Mouse (Mus musculus) midbrain, embryonic 13.5 days (tissue): Measurements from ENCODE around the gene Sertad1. TPM values are rescaled to one million over a fixed set of nuclear protein-coding genes. Genes with fewer than 3 reads are reported as not detected.

Experiments
- ATAC-seq: fragments of 200-750 bp; cut with Nextera tagmentation; 2 replicates; pipeline ENCODE4 v1.8.0; 2017; ENCODE audit warnings: mild to moderate bottlenecking, moderate TSS enrichment, moderate library complexity
- H3K27ac ChIP-seq: fragments of 300-500 bp; sonication (generic); 2 replicates; pipeline ENCODE4 v1.5.1; 2015; ENCODE audit warnings: inconsistent platforms, mild to moderate bottlenecking, moderate library complexity
- H3K27me3 ChIP-seq: fragments of 300-500 bp; sonication (generic); 2 replicates; pipeline ENCODE4 v1.6.1; 2015; ENCODE audit warnings: mild to moderate bottlenecking, inconsistent platforms
- H3K36me3 ChIP-seq: fragments of 300-500 bp; sonication (generic); 2 replicates; pipeline ENCODE4 v1.6.1; 2015; ENCODE audit warnings: mild to moderate bottlenecking, inconsistent platforms
- H3K4me1 ChIP-seq: fragments of 300-500 bp; sonication (generic); replicated peaks from 2 replicates; pipeline ENCODE4 v1.6.1; 2015; ENCODE audit warnings: inconsistent platforms
- H3K4me2 ChIP-seq: fragments of 300-500 bp; sonication (generic); replicated peaks from 2 replicates; pipeline ENCODE4 v1.6.1; 2015; ENCODE audit warnings: moderate library complexity, mild to moderate bottlenecking, inconsistent platforms
- H3K4me3 ChIP-seq: fragments of 300-500 bp; sonication (generic); replicated peaks from 2 replicates; pipeline ENCODE4 v1.5.1; 2015; ENCODE audit warnings: mild to moderate bottlenecking, inconsistent platforms
- H3K9ac ChIP-seq: fragments of 300-500 bp; sonication (generic); replicated peaks from 2 replicates; pipeline ENCODE4 v1.6.1; 2015; ENCODE audit warnings: mild to moderate bottlenecking, inconsistent platforms
- H3K9me3 ChIP-seq: fragments of 300-500 bp; sonication (generic); 2 replicates; pipeline ENCODE4 v1.6.1; 2016; ENCODE audit warnings: mild to moderate bottlenecking, inconsistent platforms
- WGBS: fragments of 180-500 bp; shearing (Covaris S2); methylation state at CpG from one replicate; pipeline ENCODE4 v1.1.7; 2015; 5-methylcytosine and 5-hydroxymethylcytosine counted together
- polyA plus RNA-seq: library from polyadenylated mRNA; unstranded; fragments of >200 nt; fragmentation: Nextera tagmentation; extraction: Ambion mirVana; gene quantifications from 2 replicates; pipeline ENCODE4 v1.2.1, GENCODE M21; 2015

The Sertad1 gene
- polyA plus RNA-seq, 1 experiment from 2014 or later = 8.5 TPM

DNA sequence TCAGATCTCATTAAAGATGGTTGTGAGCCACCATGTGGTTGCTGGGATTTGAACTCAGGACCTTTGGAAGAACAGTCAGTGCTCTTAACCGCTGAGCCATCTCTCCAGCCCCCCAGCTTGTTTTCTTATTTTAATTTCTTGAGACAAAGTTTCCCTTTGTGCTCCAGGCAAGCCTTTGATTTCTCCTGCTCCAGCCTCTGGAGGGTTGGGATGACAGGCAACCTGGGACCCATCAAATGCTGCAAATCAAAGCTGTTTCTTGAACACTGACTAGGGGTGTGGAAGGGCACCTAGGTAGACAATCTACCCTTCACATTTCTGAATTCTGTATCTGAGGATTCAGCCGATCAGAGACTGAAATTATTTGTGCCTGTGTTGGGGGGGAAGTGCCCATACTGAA, 24.1 kb downstream of the Sertad1 start:
- no peak overlapping the region for H3K9ac ChIP-seq
- 84% methylated on average over 2 of the region's 2 CpGs for WGBS
- ATAC-seq = no peak
- H3K27me3 ChIP-seq = no peaks in the 10 kb centered on the region
- H3K9me3 ChIP-seq = no peaks in the 10 kb centered on the region
- H3K4me1 ChIP-seq = peaks cover 10% of the 10 kb centered on the region; the same call in 1 of the 2 replicates
- H3K4me3 ChIP-seq = no peak overlapping the region
- no peak overlapping the region for H3K4me2 ChIP-seq
- no peaks in the 10 kb centered on the region for H3K36me3 ChIP-seq
- H3K27ac ChIP-seq = no peak overlapping the region

DNA sequence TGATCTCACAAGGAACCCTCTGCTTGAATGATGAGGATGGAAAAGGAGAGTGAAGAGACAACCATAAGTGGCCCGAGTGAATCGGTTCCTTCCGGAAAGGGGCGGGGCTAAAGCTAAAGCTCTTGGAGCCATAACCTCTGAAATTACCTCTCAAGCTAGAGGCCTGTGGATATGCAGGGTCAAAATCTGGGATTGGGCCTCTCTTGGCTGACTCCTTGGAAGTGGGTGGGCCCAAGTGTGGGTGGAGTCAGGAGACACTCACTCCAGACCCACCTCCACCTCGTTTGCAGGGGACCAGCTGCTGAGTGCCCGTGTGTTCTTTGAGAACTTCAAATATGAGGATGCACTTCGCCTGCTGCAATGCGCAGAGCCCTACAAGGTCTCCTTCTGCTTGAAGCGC, 28.3 kb downstream of the Sertad1 start:
- no peaks in the 10 kb centered on the region for H3K27me3 ChIP-seq

DNA sequence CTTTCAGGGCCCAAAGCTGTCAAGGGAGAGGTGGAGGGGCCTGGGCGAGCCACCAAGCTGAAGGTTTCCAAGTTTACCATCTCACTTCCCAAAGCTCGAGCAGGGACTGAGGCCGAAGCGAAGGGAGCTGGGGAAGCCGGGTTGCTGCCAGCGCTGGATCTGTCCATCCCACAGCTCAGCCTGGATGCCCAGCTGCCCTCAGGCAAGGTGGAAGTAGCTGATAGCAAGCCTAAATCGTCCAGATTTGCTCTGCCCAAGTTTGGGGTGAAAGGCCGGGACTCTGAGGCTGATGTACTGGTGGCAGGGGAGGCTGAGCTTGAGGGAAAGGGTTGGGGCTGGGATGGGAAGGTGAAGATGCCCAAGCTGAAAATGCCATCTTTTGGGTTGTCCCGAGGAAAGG, 31.6 kb downstream of the Sertad1 start:
- no peak overlapping the region for H3K27ac ChIP-seq
- H3K9me3 ChIP-seq = no peaks in the 10 kb centered on the region
- no peaks in the 10 kb centered on the region; the same call in 1 of the 2 replicates for H3K36me3 ChIP-seq
- ATAC-seq = no peak
- H3K27me3 ChIP-seq = no peaks in the 10 kb centered on the region
- H3K4me1 ChIP-seq = no peaks in the 10 kb centered on the region
- no peak overlapping the region for H3K4me2 ChIP-seq
- H3K4me3 ChIP-seq = no peak overlapping the region
- WGBS = 86% methylated on average over 9 of the region's 9 CpGs
- H3K9ac ChIP-seq = no peak overlapping the region

More for the DNA sequence above, 28.3 kb downstream of the Sertad1 start:
- no peak for ATAC-seq
- 85% methylated on average over 9 of the region's 9 CpGs for WGBS
- Histone ChIP-seq H3K27ac (no peak overlapping the region), H3K4me2 (no peak overlapping the region), H3K4me3 (no peak overlapping the region), H3K36me3 (no peaks in the 10 kb centered on the region; the same call in 1 of the 2 replicates), H3K9ac (no peak overlapping the region), H3K9me3 (no peaks in the 10 kb centered on the region), H3K4me1 (no peaks in the 10 kb centered on the region)

DNA sequence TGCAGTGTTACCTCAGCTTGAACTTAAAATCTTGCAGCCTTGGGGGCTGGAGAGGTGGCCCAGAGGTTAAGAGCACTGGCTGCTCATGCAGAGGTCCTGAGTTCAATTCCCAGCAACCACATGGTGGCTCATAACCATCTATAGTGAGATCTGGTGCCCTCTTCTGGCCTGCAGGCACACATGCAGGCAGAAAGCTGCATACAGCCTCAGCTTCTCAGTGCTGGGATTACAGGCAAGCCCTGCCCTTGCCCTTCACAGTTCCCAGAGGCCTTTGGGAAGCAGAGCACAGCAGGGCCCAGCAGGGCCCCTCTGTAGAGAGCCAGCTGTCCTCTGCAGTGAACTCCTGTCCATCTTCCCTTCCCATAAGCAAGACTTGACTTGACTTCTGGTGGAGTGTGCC, 33.4 kb downstream of the Sertad1 start:
- ATAC-seq = no peak
- H3K4me3 ChIP-seq = no peak overlapping the region
- H3K4me2 ChIP-seq = no peak overlapping the region
- no peak overlapping the region for H3K9ac ChIP-seq
- no peak overlapping the region for H3K27ac ChIP-seq
- H3K9me3 ChIP-seq = no peaks in the 10 kb centered on the region
- no peaks in the 10 kb centered on the region for H3K27me3 ChIP-seq
- H3K4me1 ChIP-seq = no peaks in the 10 kb centered on the region
- no peaks in the 10 kb centered on the region; the same call in 1 of the 2 replicates for H3K36me3 ChIP-seq

DNA sequence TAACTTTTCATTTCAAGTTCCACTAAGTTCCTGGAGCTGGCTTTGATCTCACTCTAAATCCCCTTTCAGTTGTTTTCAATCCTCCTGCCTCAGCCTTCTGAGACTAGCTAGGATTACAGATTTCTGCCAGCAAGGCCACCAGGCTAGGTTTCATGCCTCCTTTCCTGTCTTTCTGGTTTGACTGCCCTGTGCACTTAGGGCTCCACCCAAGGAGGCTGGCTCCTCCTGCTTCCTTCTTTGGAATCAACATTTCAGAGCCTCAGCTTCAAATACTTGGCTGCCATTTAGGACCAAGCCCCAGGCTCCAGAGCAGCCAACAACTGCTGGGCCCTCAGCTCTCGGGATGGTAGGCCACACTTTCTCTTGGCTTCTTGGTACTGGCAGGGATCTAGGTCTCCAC, 33.9 kb downstream of the Sertad1 start:
- Histone ChIP-seq H3K4me1 (no peaks in the 10 kb centered on the region), H3K9ac (no peak overlapping the region), H3K9me3 (no peaks in the 10 kb centered on the region), H3K27ac (no peak overlapping the region), H3K4me2 (no peak overlapping the region), H3K27me3 (no peaks in the 10 kb centered on the region), H3K4me3 (no peak overlapping the region), H3K36me3 (no peaks in the 10 kb centered on the region; the same call in 1 of the 2 replicates)
- ATAC-seq = no peak
- 88% methylated on average over 1 of the region's 1 CpGs for WGBS

DNA sequence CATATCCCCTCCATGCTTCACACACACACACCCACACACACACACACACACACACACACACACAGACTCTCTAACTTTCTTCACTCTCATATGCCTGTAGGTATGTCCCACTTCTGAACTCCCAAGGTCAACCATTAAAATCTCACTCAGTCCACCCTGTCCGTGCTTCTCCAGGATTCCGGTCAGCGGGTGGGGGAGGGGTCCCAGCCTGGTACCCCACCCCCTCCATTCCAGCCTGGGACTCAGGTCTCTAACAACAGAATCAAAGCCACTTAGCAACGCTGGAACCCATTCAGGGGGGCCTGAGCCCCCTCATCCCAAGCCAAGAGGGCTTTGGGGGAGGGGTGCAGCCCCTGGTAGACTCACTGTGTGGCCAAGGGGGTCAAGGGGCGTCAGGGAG, 36.3 kb downstream of the Sertad1 start, which contains the start of gene Hipk4:
Gene Hipk4 (plus strand): TSS at position 301 of the 400 bp plus-strand sequence.
- no peaks in the 10 kb centered on the region for H3K4me1 ChIP-seq
- no peak within 1 kb of the TSS for H3K27ac ChIP-seq
- H3K4me2 ChIP-seq = no peak within 1 kb of the TSS
- H3K9me3 ChIP-seq = no peaks in the 10 kb centered on the region
- H3K36me3 ChIP-seq = no peaks in the 10 kb centered on the region; the same call in 1 of the 2 replicates
- H3K4me3 ChIP-seq = no peak within 1 kb of the TSS
- no peak for ATAC-seq
- no peak within 1 kb of the TSS for H3K9ac ChIP-seq
- no peaks in the 10 kb centered on the region for H3K27me3 ChIP-seq
- WGBS = 57% methylated on average over 5 of the region's 5 CpGs

DNA sequence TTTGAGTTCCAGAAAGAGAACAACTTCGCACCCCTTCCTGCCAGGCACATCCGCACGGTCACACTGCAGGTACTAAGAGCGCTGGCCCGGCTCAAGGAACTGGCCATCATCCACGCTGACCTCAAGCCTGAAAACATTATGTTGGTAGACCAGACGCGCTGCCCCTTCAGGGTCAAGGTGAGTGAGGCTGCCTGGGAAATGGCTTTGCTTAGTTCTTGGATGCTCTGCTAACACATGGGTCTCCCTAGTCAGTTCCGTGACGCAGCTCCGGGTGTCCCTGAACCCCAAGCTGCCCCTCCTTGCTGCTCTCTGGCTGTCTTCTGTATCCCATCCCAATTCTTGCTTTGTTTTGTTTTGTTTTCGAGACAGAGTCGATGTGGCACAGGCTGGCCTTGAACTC, 37.1 kb downstream of the Sertad1 start:
- H3K9me3 ChIP-seq = no peaks in the 10 kb centered on the region
- no peaks in the 10 kb centered on the region for H3K27me3 ChIP-seq
- H3K4me3 ChIP-seq = no peak overlapping the region
- no peak overlapping the region for H3K9ac ChIP-seq
- no peak for ATAC-seq
- H3K27ac ChIP-seq = no peak overlapping the region
- no peaks in the 10 kb centered on the region for H3K4me1 ChIP-seq
- H3K36me3 ChIP-seq = peaks cover under 1% of the 10 kb centered on the region; the same call in 1 of the 2 replicates
- H3K4me2 ChIP-seq = no peak overlapping the region
- 95% methylated on average over 13 of the region's 13 CpGs for WGBS

DNA sequence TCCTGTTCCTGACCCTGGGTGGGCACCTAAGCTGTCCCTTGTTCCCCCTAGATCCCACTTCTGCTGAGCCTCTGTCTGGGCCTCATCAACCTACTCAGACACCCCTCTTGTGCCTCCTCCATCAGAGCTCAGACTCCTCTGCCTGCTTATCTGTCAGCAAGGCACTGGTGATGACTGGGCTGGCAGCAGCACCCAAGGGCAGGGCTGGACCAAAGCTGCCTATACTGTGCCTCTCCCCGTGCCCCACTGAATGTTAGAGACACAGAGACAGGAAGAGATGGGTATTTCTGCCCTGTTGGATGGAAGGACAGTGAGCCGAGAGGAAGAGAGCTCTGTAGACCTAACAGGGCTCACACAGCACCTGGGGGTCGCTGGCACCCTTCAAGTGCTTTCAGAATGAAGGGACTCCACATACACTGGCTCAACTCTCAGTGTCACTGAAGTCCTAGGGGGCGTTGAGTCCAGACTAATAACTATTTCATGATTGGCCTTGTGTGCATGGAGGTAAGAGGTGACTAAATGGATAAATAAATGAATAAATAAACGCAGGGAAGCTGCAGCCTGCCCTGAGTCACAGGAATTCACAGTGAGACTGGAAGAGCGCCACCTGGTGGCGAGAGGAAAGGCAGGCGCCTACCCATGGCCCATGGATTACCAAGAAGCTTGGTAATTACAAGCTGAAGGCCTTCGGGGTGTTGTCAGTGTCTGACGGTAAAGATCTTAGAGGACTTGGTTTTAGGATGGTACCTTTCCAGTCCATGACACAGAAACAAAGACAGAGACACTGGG, 39.5 kb downstream of the Sertad1 start:
- no peak overlapping the region for H3K4me3 ChIP-seq
- H3K27ac ChIP-seq = no peak overlapping the region
- no peak overlapping the region for H3K9ac ChIP-seq
- ATAC-seq = peak; percentile 80
- H3K9me3 ChIP-seq = no peaks in the 10 kb centered on the region
- no peaks in the 10 kb centered on the region for H3K4me1 ChIP-seq
- no peaks in the 10 kb centered on the region for H3K27me3 ChIP-seq
- peaks cover 21% of the 10 kb centered on the region for H3K36me3 ChIP-seq
- H3K4me2 ChIP-seq = no peak overlapping the region
- 27% methylated on average over 10 of the region's 10 CpGs for WGBS

DNA sequence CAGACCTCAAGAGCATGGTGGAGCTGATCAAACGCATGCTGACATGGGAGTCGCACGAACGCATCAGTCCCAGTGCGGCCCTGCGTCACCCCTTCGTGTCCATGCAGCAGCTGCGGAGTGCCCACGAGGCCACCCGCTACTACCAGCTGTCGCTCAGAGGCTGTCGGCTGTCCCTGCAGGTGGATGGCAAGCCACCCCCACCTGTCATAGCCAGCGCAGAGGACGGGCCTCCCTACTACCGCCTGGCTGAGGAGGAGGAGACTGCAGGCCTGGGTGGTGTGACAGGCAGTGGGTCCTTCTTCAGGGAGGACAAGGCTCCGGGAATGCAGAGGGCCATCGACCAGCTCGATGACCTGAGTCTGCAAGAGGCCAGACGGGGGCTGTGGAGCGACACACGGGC, 42.4 kb downstream of the Sertad1 start:
- peaks cover 44% of the 10 kb centered on the region for H3K36me3 ChIP-seq
- no peak overlapping the region for H3K4me3 ChIP-seq
- no peaks in the 10 kb centered on the region for H3K9me3 ChIP-seq
- WGBS = 82% methylated on average over 21 of the region's 21 CpGs
- no peak overlapping the region for H3K4me2 ChIP-seq
- no peaks in the 10 kb centered on the region for H3K4me1 ChIP-seq
- H3K9ac ChIP-seq = no peak overlapping the region; the same call in 1 of the 2 replicates
- H3K27ac ChIP-seq = no peak overlapping the region
- no peak for ATAC-seq
- H3K27me3 ChIP-seq = no peaks in the 10 kb centered on the region

DNA sequence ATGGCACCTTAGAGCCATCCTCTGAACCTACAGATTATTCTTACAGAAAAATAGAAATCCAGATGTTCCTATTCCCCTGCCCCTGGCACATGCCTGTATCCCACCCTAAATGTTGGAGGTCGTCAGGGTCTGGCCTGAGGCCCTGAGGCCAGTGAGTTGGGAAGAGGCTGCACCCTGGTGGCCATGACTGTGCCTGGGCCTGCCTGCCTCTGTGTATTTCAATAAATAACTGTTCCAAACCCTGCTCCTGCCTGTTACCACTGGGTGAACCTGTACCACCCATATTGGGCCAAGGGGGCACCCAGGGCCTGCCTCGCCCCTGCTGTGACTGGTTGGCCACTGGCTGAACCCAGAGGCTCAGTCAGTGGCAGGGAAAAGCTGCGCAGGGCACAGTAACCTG, 44.2 kb downstream of the Sertad1 start:
- ATAC-seq = no peak
- H3K36me3 ChIP-seq = peaks cover 63% of the 10 kb centered on the region

DNA sequence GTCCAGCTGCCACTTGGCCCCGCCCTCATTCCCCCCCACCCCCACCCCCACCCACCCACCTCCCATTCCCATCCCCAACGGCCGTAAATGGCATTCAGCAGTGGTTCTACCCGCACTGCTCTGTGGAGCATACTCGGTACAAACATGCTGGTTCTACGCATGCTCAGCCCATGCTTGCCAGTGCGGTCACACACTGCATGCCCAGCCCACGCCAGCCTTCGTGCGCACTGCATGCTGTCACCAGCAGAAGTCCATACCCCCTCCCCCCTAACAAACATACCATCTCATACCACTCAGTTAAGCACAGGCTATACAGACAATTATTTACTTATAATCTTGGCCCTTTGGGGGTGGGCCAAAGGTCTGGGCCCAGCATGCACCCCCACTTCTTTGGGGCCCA, 45.0 kb downstream of the Sertad1 start:
- Histone ChIP-seq H3K9me3 (no peaks in the 10 kb centered on the region), H3K27ac (no peak overlapping the region), H3K4me1 (no peaks in the 10 kb centered on the region), H3K4me2 (no peak overlapping the region), H3K9ac (no peak overlapping the region), H3K27me3 (no peaks in the 10 kb centered on the region), H3K4me3 (no peak overlapping the region), H3K36me3 (peaks cover 70% of the 10 kb centered on the region)
- ATAC-seq = no peak
- WGBS = 84% methylated on average over 10 of the region's 10 CpGs

More for the DNA sequence above, 44.2 kb downstream of the Sertad1 start:
- H3K4me2 ChIP-seq = no peak overlapping the region
- no peaks in the 10 kb centered on the region for H3K4me1 ChIP-seq
- no peak overlapping the region for H3K9ac ChIP-seq
- H3K27ac ChIP-seq = no peak overlapping the region
- no peak overlapping the region for H3K4me3 ChIP-seq
- 84% methylated on average over 3 of the region's 3 CpGs for WGBS
- H3K9me3 ChIP-seq = no peaks in the 10 kb centered on the region
- no peaks in the 10 kb centered on the region for H3K27me3 ChIP-seq

DNA sequence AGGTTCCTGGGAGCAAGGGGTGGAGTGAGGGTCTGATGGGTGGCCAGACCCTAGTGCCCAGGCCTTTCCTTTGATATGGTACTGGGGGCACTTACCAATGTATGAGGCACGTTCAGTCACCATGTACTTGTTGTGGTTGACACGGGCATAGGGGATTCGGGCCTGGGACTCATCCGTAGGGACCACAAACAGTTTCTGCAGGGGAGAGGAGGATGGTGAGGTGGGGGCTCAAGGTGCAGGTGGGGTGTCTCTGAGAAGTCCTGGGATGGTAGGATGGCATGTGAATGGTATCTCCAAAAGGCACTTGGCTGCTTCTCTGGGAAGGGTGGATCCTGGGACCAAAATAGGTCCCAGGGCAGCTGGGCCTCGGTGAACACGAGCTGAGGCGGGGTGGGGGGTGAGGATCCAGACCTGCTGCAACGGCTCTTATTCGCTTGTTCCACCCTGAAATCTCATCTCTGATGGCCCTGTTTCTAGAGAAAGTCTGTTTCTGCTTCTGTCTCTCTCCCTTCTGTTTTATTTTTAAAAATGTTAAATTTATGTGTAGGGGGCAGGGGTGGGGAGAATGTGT, 45.9 kb downstream of the Sertad1 start:
- Histone ChIP-seq H3K27me3 (no peaks in the 10 kb centered on the region), H3K27ac (no peak overlapping the region), H3K9me3 (no peaks in the 10 kb centered on the region), H3K4me1 (no peaks in the 10 kb centered on the region), H3K36me3 (peaks cover 79% of the 10 kb centered on the region), H3K4me3 (no peak overlapping the region), H3K4me2 (no peak overlapping the region), H3K9ac (no peak overlapping the region)
- ATAC-seq = no peak
- 95% methylated on average over 9 of the region's 9 CpGs for WGBS
